Mouse (Mus musculus): ENCODE results near the gene Ager. TPM values are rescaled to one million over a fixed set of nuclear protein-coding genes. Genes with fewer than 3 reads are reported as not detected.

Gene Ager
- polyA plus RNA-seq, 1 experiment: 2.1 TPM

DNA sequence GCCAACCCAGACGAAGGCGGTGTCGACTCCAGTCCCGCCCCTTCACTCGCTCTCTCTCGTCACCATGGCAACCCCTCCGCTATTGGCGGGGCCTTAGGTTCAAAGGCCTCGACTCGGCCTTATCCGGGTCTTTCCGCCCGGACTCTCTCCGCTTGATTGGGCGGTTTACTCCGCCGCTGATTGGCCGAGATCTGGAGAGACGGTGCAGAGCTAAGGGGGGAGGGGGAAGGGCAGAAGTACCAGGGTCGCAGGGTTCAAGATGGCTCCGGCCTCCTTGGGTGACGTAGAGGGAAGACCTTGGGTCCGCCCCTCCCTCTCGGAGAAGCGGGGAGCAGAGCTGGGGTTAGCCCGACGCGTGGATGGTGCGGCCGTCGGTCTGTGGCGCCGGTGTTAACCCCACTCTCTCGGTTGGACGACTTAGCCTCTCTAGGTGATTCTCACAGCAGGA is 6.4 kb downstream of the Ager start, which contains the start of gene Agpat1:
TSS of gene Agpat1 (plus strand) at position 202 of the 448 bp plus-strand sequence.
- Histone ChIP-seq H3K27me3 (replicated peaks; ENCODE audit: control insufficient read depth, insufficient read depth, low read length) (no peaks in the 10 kb centered on the region), H3K4me1 (ENCODE audit: control insufficient read depth, insufficient read depth, low read length) (peaks cover 31% of the 10 kb centered on the region), H3K36me3 (ENCODE audit: control insufficient read depth, insufficient read depth, low read length) (no peaks in the 10 kb centered on the region), H3K4me3 (ENCODE audit: insufficient read depth, low read depth, low read length) (peak within 1 kb of the TSS; percentile 93), H3K27ac (ENCODE audit: insufficient read depth, low read depth, low read length) (peak within 1 kb of the TSS; percentile 97)
- peak; percentile 100 for DNase-seq
- whole genome bisulfite sequencing: under 1% methylated on average over 34 of the region's 35 CpGs
- peak; percentile 91 for TF ChIP-seq POLR2A (IDR thresholded peaks at IDR 0.05; ENCODE audit: low read depth, low read length)
- TF ChIP-seq CTCF (conservative IDR thresholded peaks at IDR 0.05; ENCODE audit: insufficient read depth, insufficient read length, low read depth, low read length): no peak

DNA sequence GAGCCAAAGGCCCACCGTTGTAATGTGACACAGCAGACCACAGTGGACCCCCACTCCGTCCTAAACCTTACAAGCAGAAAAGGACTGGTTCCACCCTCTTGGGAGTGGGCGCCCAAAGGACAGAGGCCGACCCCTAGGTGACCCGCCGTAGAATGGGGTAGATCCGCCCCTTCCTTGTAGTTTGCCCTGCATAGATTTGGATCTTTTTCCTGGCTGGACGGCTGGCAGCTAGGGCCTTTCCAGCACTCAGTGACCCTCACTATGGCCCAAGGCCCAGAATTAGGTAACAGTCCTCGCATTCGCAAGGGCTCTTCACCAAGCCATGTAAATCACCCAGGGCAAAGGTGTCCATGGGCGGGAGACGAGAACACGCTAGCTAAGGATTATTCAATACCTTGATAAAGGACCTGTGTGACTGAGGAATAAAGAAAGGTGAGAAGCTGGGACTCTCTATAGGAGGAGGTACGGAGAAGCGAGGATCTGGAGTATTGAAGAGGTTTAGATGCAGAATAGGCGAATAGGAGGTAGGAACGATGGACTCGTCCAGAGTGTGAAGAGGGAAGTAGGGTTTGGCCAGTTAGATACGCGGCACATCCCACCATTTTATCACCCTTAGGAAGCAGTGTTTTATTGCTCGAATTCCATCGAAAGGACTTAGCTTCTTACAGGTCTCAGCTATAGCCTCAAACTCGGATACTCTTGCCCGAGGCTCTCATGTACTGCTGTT is 7.0 kb downstream of the Ager start:
- Histone ChIP-seq H3K27ac (ENCODE audit: insufficient read depth, low read depth, low read length) (peak overlapping the region; percentile 97), H3K36me3 (ENCODE audit: control insufficient read depth, insufficient read depth, low read length) (no peaks in the 10 kb centered on the region), H3K27me3 (replicated peaks; ENCODE audit: control insufficient read depth, insufficient read depth, low read length) (no peaks in the 10 kb centered on the region), H3K4me3 (ENCODE audit: insufficient read depth, low read depth, low read length) (peak overlapping the region; percentile 67), H3K4me1 (ENCODE audit: control insufficient read depth, insufficient read depth, low read length) (peaks cover 32% of the 10 kb centered on the region)
- DNase-seq: peak; percentile 88
- TF ChIP-seq POLR2A (IDR thresholded peaks at IDR 0.05; ENCODE audit: low read depth, low read length) (no peak), CTCF (conservative IDR thresholded peaks at IDR 0.05; ENCODE audit: insufficient read depth, insufficient read length, low read depth, low read length) (no peak)
- 7% methylated on average over 24 of the region's 24 CpGs for WGBS

DNA sequence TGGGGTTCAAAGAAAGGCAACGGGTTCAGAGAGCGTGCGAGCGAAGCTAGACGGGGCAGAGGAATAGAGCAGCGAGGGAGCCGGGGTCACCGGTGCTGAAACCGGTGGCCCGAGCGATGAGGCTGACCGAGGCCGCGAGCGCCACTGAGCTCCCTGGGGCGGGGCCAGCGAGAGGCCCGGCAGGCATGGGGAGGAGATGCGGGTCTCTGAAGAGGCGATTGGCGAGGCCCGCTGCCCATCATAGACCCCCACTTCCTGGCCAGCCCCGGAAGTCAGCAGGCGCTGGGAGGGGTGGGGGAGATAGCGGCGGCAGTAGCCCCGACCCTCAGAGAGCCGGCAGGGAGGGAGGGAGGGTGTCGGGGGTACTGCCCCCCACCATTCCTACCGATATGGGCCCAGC is 7.9 kb downstream of the Ager start:
- H3K4me3 ChIP-seq (ENCODE audit: insufficient read depth, low read depth, low read length): peak overlapping the region; percentile 67
- H3K27me3 ChIP-seq (replicated peaks; ENCODE audit: control insufficient read depth, insufficient read depth, low read length): no peaks in the 10 kb centered on the region
- DNase-seq: peak; percentile 99
- H3K4me1 ChIP-seq (ENCODE audit: control insufficient read depth, insufficient read depth, low read length): peaks cover 32% of the 10 kb centered on the region
- H3K36me3 ChIP-seq (ENCODE audit: control insufficient read depth, insufficient read depth, low read length): no peaks in the 10 kb centered on the region
- H3K27ac ChIP-seq (ENCODE audit: insufficient read depth, low read depth, low read length): peak overlapping the region; percentile 97
- WGBS: 2% methylated on average over 20 of the region's 30 CpGs
- TF ChIP-seq CTCF (conservative IDR thresholded peaks at IDR 0.05; ENCODE audit: insufficient read depth, insufficient read length, low read depth, low read length) (no peak), POLR2A (IDR thresholded peaks at IDR 0.05; ENCODE audit: low read depth, low read length) (peak; percentile 75)

DNA sequence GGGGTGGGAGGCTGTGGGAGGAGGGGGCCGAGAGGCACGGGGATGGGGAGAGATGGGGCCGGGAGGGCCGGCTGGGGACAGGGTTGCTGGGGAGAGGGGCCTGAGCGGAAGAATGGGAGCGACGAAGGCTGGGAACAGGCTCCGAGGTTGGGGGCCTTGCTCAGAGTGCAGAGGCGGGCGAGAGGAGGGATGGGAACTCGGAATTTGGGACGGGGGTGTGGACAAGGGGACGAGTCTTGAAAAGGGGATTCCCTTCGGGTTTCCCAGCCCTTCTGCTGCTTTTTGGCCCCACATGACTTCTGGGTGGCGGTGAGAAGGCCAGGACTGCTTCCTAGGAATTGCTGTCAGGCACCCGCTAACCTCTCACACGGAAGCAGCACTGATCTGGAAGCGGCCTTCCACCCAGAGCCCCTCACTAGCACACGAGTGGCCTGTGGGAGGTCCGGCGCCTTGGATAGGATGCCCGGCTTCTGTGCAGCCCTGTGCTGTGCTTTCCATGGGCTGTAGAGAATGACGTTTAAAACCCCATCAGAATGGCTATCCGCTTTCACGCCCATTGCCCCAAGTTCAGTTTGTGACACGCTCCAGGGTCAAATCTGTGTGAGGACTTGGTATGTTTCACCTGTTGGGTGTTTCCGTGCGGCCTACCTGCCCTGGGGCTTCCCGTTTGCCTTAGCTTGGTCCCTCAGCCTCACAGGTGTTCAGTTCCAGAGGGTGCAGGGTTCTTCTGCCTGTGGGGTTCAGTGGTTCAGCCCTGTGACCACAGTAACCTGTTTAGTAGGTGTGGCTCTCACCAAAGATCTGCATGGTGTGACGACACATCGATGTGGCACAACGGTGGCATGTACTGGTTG is 8.8 kb downstream of the Ager start:
- peak; percentile 22 for DNase-seq
- WGBS: 6% methylated on average over 32 of the region's 32 CpGs
- H3K4me3 ChIP-seq (ENCODE audit: insufficient read depth, low read depth, low read length): peak overlapping the region; percentile 67
- H3K27ac ChIP-seq (ENCODE audit: insufficient read depth, low read depth, low read length): no peak overlapping the region
- no peaks in the 10 kb centered on the region for H3K27me3 ChIP-seq (replicated peaks; ENCODE audit: control insufficient read depth, insufficient read depth, low read length)
- no peaks in the 10 kb centered on the region for H3K36me3 ChIP-seq (ENCODE audit: control insufficient read depth, insufficient read depth, low read length)
- TF ChIP-seq CTCF (conservative IDR thresholded peaks at IDR 0.05; ENCODE audit: insufficient read depth, insufficient read length, low read depth, low read length): no peak
- no peak for TF ChIP-seq POLR2A (IDR thresholded peaks at IDR 0.05; ENCODE audit: low read depth, low read length)
- peaks cover 32% of the 10 kb centered on the region for H3K4me1 ChIP-seq (ENCODE audit: control insufficient read depth, insufficient read depth, low read length)

DNA sequence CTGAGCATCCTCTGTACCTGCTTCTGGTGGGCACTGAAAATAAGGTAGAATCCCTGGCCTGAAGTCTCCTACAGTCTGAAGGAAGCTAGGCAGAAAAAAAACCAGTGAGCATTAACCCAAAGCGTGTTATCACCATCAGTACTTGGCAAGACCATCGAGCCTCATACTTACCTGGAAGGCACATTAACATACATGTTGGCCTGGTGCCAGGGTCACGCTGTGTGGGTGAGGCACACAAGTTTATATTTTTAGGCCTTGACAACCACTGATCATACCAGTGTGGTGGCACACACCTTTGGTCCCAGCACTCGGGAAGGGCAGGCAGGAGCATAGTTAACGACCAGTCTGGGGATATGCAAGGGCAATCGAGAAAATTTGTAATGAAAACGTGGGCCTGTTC is 10.3 kb downstream of the Ager start:
- H3K4me3 ChIP-seq (ENCODE audit: insufficient read depth, low read depth, low read length): no peak overlapping the region
- DNase-seq: peak; percentile 38
- H3K4me1 ChIP-seq (ENCODE audit: control insufficient read depth, insufficient read depth, low read length): peaks cover 23% of the 10 kb centered on the region
- WGBS: 42% methylated on average over 7 of the region's 7 CpGs
- TF ChIP-seq CTCF (conservative IDR thresholded peaks at IDR 0.05; ENCODE audit: insufficient read depth, insufficient read length, low read depth, low read length): no peak
- no peak for TF ChIP-seq POLR2A (IDR thresholded peaks at IDR 0.05; ENCODE audit: low read depth, low read length)
- no peaks in the 10 kb centered on the region for H3K27me3 ChIP-seq (replicated peaks; ENCODE audit: control insufficient read depth, insufficient read depth, low read length)
- H3K27ac ChIP-seq (ENCODE audit: insufficient read depth, low read depth, low read length): no peak overlapping the region
- no peaks in the 10 kb centered on the region for H3K36me3 ChIP-seq (ENCODE audit: control insufficient read depth, insufficient read depth, low read length)

DNA sequence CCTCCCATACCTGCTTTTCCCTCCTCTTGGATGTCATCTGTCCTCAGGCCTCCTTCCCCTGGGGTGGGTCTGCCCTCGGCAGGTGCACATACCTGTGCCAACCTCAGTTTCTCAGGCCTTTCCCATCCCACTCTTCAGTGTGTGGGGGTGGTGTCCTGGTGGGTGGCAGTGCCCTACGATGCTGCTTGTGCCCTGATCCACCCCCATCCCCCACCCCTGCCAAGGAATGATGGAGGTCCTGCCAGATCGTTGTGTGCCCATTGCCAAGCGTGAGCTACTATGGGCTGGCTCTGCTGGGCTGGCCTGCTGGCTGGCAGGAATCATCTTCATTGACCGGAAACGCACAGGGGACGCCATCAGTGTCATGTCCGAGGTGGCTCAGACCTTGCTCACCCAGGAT is 13.4 kb downstream of the Ager start:
- Histone ChIP-seq H3K27me3 (replicated peaks; ENCODE audit: control insufficient read depth, insufficient read depth, low read length) (no peaks in the 10 kb centered on the region), H3K27ac (ENCODE audit: insufficient read depth, low read depth, low read length) (no peak overlapping the region), H3K36me3 (ENCODE audit: control insufficient read depth, insufficient read depth, low read length) (no peaks in the 10 kb centered on the region; the same call in 1 of the 2 replicates), H3K4me3 (ENCODE audit: insufficient read depth, low read depth, low read length) (no peak overlapping the region), H3K4me1 (ENCODE audit: control insufficient read depth, insufficient read depth, low read length) (peaks cover 16% of the 10 kb centered on the region)
- no peak for DNase-seq
- 89% methylated on average over 8 of the region's 8 CpGs for WGBS
- TF ChIP-seq POLR2A (IDR thresholded peaks at IDR 0.05; ENCODE audit: low read depth, low read length) (no peak), CTCF (conservative IDR thresholded peaks at IDR 0.05; ENCODE audit: insufficient read depth, insufficient read length, low read depth, low read length) (no peak)
